Mouse (Mus musculus) left cerebral cortex, postnatal 25 days (tissue): ENCODE data around the gene Zic4. TPM values are rescaled to one million over a fixed set of nuclear protein-coding genes. Genes with fewer than 3 reads are reported as not detected.

Experiments
- DNase-seq, 2 experiments: peaks; one replicate each; pipeline ENCODE4 v3.0.0; 2022; ENCODE audit warnings: low spot score in 2 of 2, mixed read lengths in 1 of 2
- intact Hi-C: fragments of 180-260 bp; cut with DNase I; formaldehyde crosslinking; loops from one replicate; pipeline ENCODE4 v1.15.1; 2025
- total RNA-seq, 2 experiments: library from RNA; stranded (reverse); gene quantifications; 2 replicates each; pipeline ENCODE4 v1.2.3; 2021

Gene Zic4
- total RNA-seq, 2 experiments from 2014 or later, result 2.3 to 3.0 TPM

DNA sequence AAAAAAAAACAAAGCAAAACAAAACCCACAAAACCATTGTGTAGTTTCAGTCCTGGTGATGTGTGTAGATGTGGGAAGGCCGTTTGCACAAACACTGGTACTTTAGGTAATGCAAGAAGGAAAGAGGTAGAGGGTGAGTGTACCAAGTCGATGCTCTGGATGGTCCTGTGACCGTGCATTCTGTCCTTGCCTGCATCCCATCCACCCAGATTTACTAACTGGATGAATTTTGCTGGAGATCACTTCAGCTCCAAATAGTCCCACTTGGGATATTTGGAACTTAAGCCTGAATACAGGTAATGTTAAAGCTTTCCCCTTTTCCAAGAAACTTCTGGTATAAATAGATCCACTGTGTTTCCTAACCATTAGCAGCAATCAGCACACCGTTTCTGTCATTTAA lies 26.0 kb downstream of the Zic4 start:
- DNase-seq, result no peak
- intact Hi-C loops, result no loop called here

- intact Hi-C loops, result loop anchor here (10.0 kb wide), 1 partner anchor 699 kb away; no protein-coding TSS in a partner anchor
- DNase-seq, result no peak
Observed at GRCm38 (mm10) chr9:91393376-91394068, 31.3 kb downstream of the Zic4 start.

- intact Hi-C loops, result loop anchor here (10.0 kb wide), 1 partner anchor 699 kb away; no protein-coding TSS in a partner anchor
- no peak for DNase-seq
Observed at GRCm38 (mm10) chr9:91394211-91394646, 32.0 kb downstream of the Zic4 start.

DNA sequence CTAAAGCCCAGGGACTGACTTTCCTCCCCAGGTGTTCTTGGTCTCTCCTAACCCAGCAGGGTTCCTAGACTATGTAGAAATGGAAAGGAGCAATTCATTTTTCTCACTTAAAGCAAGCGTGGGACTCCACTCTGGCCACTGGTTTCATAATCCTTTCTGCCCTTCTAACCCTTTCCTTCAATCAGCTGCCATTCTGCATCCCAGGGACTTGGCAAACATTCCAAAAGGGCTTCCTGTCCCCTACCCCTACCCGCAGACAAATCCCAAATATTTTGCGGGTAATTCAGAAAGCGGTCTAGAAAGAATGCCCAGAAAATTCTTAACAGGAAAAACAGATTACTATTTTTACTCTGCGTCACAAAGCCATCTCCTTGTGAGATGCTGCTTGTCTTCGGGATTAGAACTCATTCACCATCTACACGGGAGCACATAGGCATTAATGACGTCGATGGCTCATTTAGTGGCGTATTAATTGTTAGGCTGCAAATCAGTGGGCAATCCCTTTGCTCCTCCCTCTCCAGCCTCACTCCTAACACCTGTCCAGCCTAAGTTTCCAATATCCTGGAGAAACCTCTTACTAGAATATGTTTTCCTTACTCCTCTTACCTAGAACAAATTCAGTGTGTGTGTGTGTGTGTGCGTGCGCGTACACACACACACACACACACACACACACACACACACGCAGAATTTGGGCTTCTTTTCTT lies 33.0 kb downstream of the Zic4 start:
- intact Hi-C loops, result loop anchor here (10.0 kb wide), 1 partner anchor 700 kb away; no protein-coding TSS in a partner anchor
- DNase-seq, result no peak

- intact Hi-C loops, result loop anchor here (10.0 kb wide), 2 partner anchors 705 to 1525 kb away; no protein-coding TSS in a partner anchor
- DNase-seq, result no peak
Observed at GRCm38 (mm10) chr9:91399976-91400375, 37.8 kb downstream of the Zic4 start.

DNA sequence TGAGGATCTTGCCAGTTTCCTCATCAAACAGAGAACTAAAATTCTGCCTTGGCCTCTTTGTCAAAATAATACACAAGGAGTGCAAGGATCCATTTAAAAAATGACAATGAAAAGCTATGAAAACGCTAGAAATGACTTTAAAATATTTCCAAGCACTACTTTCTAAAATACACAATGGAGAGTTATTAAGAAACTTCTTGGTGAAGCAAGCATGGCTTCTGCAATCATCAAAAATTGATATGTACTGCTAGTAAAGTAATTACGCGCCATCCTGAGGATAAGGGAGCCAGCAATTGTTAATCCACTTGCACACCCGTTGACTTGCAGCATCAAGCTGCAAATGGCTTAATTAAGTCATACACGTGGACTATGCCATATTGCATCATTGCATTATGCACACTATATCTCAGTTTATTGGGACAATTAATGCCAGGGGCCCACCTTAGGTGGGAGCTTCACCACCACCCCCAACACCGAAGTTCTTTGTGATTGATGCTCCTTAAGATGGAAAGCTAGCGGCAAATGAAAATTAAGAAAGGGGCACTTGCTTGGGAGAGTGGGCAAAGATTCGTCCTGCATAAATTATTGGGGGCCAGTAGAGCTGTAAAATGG lies 38.4 kb downstream of the Zic4 start:
- no peak for DNase-seq
- intact Hi-C loops, result loop anchor here (10.0 kb wide), 1 partner anchor 1526 kb away; no protein-coding TSS in a partner anchor

DNA sequence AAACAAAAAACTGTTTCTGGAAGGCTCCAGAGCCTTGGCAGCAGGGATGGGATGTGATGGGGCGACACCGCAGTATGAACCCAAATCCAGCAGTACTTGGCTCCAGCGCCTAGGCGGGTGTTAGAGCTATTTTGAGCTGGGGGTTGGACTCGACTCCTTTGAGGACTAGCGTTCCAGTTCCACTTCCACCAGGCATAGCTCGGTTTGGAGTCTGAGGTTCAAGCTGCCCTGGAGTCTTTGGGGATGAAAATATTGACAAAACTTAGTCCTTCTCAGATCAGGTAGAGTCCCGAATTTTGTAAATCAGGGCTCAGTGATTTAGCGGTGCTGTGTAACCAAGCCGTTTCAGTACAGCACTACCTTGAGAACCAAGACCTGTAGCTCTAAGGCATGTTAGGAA lies 39.3 kb downstream of the Zic4 start:
- intact Hi-C loops, result loop anchor here (10.0 kb wide), 1 partner anchor 1527 kb away; no protein-coding TSS in a partner anchor
- no peak for DNase-seq

GRCm38 (mm10) chr9:91404229-91404628 lies 42.0 kb downstream of the Zic4 start:
- intact Hi-C loops, result loop anchor here (10.0 kb wide), 1 partner anchor 1529 kb away; no protein-coding TSS in a partner anchor
- no peak for DNase-seq

DNA sequence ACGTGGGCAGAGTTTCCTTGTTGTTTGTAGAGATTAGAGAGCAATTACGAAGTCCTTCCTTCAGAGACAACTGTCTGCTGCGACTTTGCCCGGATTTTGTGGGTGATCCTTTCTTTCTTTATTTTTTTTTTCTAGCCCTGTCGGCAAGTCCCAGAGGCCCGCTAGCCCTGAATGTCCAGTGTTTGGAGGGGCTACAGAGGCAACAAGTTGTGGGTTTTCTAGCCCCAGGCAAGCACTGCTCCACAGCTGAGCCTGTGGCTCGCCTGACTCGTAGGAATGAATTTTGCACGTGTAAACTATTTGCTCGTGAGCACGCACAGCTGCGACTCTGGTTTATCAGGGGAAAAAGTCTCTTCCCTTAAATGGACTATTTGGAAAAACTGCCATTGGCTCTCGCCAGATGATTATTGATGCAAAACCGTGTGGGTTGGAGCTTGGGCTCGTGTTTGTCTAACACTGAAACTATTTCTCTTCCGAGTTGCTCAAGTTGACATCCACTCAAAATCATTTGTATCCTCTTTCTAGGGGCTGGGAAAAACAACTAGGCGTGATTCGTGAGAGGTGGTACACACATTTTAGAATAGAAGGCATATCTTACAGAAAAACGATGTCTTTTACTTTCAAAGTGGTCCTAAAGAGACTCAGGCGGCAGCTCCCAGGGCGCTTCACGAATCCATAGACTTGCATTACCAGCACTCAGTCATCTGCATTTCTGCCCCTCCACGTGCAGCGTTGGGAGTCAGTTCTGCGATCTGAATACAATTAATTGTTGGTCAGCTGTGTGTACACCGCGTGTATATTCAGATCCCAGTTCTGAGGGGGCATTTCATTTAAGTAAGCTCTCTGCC lies 42.9 kb downstream of the Zic4 start:
- no peak for DNase-seq
- intact Hi-C loops, result loop anchor here (5.0 to 10.0 kb wide), 2 partner anchors 38 to 1530 kb away; partner anchors contain the start of gene Zic1

DNA sequence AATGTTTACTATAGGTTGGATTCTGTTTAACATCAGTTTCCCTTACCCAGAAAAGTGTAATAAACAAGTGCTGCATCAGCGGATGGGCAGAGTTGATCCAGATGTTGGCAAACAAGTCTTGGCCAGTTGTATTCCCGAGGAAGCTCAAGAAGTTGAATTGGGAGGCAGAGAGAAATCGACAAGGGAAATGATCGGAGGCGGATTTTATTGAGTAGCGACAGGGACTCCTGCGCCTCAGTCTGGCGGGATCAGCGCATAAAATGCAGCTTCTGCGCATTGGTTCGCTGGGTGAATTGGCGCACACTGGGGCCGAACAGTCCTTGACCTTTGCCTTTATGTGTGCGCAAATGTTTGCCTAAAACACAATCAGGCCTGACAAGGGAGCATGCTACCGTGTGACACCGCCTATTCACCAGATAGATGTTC lies 43.6 kb downstream of the Zic4 start:
- DNase-seq, result no peak
- intact Hi-C loops, result loop anchor here (5.0 to 10.0 kb wide), 2 partner anchors 38 to 1531 kb away; partner anchors contain the start of gene Zic1

GRCm38 (mm10) chr9:91406258-91406763 lies 44.1 kb downstream of the Zic4 start:
- DNase-seq, result no peak
- intact Hi-C loops, result loop anchor here (5.0 to 10.0 kb wide), 2 partner anchors 39 to 1532 kb away; partner anchors contain the start of gene Zic1

DNA sequence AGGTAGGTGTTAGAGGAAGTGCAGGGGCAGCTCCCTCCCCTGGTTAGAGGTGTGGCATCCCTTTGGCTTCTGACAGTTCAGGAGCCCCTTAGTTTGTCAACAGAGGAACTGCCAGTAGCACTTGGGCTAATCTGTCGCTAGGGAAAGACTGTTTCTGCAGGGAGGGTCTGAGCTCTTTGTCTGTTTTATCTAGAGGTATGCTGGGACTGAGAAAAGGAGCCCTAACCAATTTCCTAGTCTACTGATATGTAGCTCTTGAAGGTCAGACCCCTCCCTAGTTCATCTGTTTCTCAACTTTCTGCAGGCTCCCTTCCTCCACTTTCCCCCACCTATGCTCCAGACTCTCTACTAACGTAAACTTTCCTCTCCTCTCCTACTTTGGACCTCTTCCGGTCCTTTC lies 47.6 kb downstream of the Zic4 start:
- no peak for DNase-seq
- intact Hi-C loops, result loop anchor here (5.0 to 10.0 kb wide), 2 partner anchors 42 to 1535 kb away; partner anchors contain the start of gene Zic1

- intact Hi-C loops, result no loop called here
- DNase-seq, result no peak
Observed at GRCm38 (mm10) chr9:91414007-91414661, 51.9 kb downstream of the Zic4 start.

DNA sequence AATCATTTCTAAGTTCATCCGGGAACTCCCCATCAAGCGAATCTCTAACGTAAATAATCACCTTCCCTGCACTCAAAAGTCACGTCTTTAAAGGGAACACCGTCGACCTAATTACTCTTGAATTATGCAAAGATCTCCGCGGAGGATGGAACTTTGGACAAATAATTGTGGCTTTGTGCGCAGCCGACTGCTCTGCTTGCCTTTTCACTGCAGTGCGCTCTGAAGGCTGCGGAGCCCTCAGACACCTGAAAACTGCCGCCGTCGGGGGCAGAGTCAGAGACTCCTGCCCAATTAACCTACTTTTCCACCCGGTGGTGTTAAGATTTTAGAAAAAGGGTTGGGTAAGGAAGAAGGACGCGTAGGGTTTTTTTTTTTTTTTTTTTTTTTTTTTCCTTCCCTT lies 58.2 kb downstream of the Zic4 start:
- intact Hi-C loops, result no loop called here
- DNase-seq, result no peak
